Mouse (Mus musculus) MEL-GATA-1-ER (cell line): ENCODE measurements around the gene Adgrb3.
"Not testable (repeated sequence)": the region's sequence is repeated elsewhere in the genome, so short reads cannot be mapped to it uniquely, and the experiment has no call there.

Experiments used
- DNase-seq: peaks from one replicate; pipeline ENCODE4 v3.0.0-alpha.2; 2012; ENCODE audit warnings: low read depth; ENCODE audit errors: extremely low read depth

Adgrb3 gene

DNA sequence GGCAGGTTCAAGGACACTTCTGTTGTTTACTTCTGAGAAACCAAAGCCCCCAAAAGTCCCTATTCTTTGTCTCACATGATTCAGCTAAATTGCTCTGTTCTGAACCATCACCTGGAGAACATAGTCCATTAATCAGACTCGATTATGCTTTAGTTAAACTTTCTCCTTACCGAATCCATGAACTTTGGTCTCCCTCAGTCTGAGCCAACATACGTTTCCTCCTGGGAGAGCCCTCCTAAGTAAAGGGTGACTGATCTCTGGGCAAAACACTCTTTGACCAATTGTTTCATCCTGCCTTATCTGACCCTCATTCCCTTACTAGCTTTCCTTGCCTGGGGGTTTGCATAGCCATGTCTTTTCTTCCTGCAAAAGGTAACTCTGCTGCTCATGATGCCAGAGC, 806.4 kb downstream of the Adgrb3 start:
- DNase-seq = no peak

DNA sequence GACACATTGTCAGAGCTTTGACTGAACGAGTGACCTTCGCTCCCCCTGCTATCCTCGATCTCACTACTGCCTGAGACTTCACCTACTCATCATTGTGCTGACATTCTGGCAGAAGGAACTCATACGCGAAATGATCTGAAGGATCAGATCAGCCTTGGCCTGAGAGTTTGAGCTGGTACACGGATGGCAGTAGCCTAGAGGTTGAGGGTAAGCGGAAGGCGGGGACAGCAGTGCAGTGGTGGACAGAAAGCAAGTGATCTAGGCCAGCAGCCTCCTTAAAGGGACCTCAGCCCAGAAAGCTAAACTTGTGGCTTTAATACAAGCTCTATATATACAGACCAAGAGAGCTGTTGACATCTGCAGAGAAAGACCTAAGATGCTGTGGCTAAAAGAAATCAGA, 811.7 kb downstream of the Adgrb3 start:
- DNase-seq = not testable (repeated sequence)
